Mouse (Mus musculus): ENCODE measurements around the gene Pnrc1.

DNA sequence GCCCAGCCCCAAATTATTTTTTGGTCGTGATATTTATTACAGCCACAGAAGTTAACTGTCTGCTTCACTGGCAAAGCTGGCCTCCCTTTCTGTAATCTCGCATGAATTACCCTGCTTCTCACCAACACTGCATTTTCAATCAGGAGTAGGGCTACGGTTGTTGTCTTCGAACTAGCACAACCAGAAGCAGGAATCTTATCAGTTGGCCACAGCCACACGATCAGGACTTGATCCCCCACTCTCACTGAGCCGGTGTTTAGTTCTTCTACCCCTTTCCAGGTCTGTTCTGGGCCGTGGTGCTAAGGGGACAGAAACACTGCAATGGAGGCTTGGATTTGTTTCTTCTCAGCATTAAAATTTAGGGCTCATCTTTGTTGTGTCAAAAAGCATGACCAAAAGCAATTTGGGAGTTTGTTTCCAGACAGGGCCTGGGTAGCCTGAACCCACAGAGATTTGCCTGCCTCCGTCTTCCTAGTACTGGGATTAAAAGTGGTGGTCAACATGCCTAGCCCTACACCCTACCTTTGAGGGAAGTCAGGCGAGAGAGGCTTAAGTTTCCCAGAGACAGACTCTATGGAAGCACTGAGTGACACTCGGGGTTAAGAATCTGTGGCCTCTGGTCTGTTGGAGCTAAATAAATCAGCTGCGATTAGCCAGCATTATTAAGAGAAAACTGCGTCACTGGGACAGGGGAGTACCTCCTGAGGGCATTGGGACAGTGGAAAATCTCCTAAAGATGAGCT lies 46.8 kb downstream of the Pnrc1 start:
- TF ChIP-seq CTCF (IDR thresholded peaks at IDR 0.05; ENCODE audit: extremely low read depth, insufficient read length, insufficient replicate concordance, low read depth, low read length) (no peak), POLR2A (IDR thresholded peaks at IDR 0.05; ENCODE audit: low read depth, low read length) (no peak)
